Mouse (Mus musculus) CH12.LX (cell line): ENCODE data around the gene Srsf6. TPM values are rescaled to one million over a fixed set of nuclear protein-coding genes. Genes with fewer than 3 reads are reported as not detected.

ENCODE experiments used
- DNase-seq: peaks from one replicate; pipeline ENCODE4 v3.0.0-alpha.2; 2013; ENCODE audit errors: extremely low read depth
- H3K27ac ChIP-seq: 2 replicates; pipeline ENCODE4 v1.5.1; 2012; ENCODE audit warnings: low read depth, mild to moderate bottlenecking, control low read depth, moderate library complexity; ENCODE audit not compliant: insufficient read depth
- H3K27me3 ChIP-seq: replicated peaks from 2 replicates; pipeline ENCODE3; 2012; ENCODE audit warnings: inconsistent platforms
- H3K36me3 ChIP-seq, 2 experiments: replicated peaks in 1 of 2; 2 replicates each; pipeline versions ENCODE3 to v1.6.1; 2012; ENCODE audit warnings: inconsistent platforms in 1 of 2, low read length in 1 of 2, mild to moderate bottlenecking in 1 of 2, mixed read lengths in 1 of 2, moderate library complexity in 1 of 2; ENCODE audit not compliant: control insufficient read depth in 1 of 2, insufficient read depth in 1 of 2
- H3K4me1 ChIP-seq, 2 experiments: 2 replicates each; pipeline ENCODE4 v1.6.1; 2012; ENCODE audit warnings: inconsistent platforms in 1 of 2, moderate library complexity in 1 of 2; ENCODE audit not compliant: insufficient read depth in 2 of 2, control insufficient read depth in 1 of 2
- H3K4me2 ChIP-seq: 2 replicates; pipeline ENCODE4 v1.6.1; 2012; ENCODE audit warnings: low read depth, mild to moderate bottlenecking, control low read depth; ENCODE audit not compliant: poor library complexity, insufficient read depth, severe bottlenecking
- H3K4me3 ChIP-seq, 3 experiments: fragments of 150-350 bp in 1 of 3; sonication (generic) in 1 of 3; replicated peaks in 1 of 3; 2 replicates each; pipeline versions ENCODE3 to v1.5.1; 2011 to 2012; ENCODE audit warnings: low read depth in 2 of 3, low read length in 2 of 3, mild to moderate bottlenecking in 2 of 3, moderate library complexity in 2 of 3, control low read depth in 1 of 3, improper control_type of control experiment in 1 of 3, inconsistent platforms in 1 of 3, mixed read lengths in 1 of 3; ENCODE audit not compliant: poor library complexity in 1 of 3
- H3K79me2 ChIP-seq: replicated peaks from 2 replicates; pipeline ENCODE4 v1.6.1; 2012; ENCODE audit warnings: mild to moderate bottlenecking, moderate library complexity; ENCODE audit not compliant: control insufficient read depth, poor library complexity, insufficient read depth, severe bottlenecking; ENCODE audit errors: extremely low read depth
- H3K9ac ChIP-seq: 2 replicates; pipeline ENCODE4 v1.6.1; 2012; ENCODE audit warnings: low read depth, mild to moderate bottlenecking, control low read depth, moderate library complexity; ENCODE audit not compliant: insufficient read depth
- H3K9me3 ChIP-seq: replicated peaks from 2 replicates; pipeline ENCODE3; 2012; ENCODE audit warnings: low read length, inconsistent platforms, mixed read lengths
- BHLHE40 ChIP-seq: IDR thresholded peaks from 2 replicates; pipeline ENCODE4 v1.6.1; 2011; ENCODE audit warnings: mild to moderate bottlenecking, low read depth, low read length, improper control_type of control experiment
- CHD2 ChIP-seq: IDR thresholded peaks from 2 replicates; pipeline ENCODE4 v1.6.1; 2011; ENCODE audit warnings: low read length, improper control_type of control experiment
- CTCF ChIP-seq, 2 experiments: IDR thresholded peaks in 1 of 2; conservative IDR thresholded peaks in 1 of 2; 2 replicates each; pipeline ENCODE4 v1.5.1; 2011 to 2012; ENCODE audit warnings: low read depth in 2 of 2, low read length in 2 of 2, improper control_type of control experiment in 1 of 2, inconsistent platforms in 1 of 2, mild to moderate bottlenecking in 1 of 2, moderate library complexity in 1 of 2
- E2F4 ChIP-seq: IDR thresholded peaks from 2 replicates; pipeline ENCODE4 v1.6.1; 2011; ENCODE audit warnings: low read depth, low read length, improper control_type of control experiment; ENCODE audit not compliant: insufficient replicate concordance
- ELF1 ChIP-seq: IDR thresholded peaks from 2 replicates; pipeline ENCODE4 v1.6.1; 2014; ENCODE audit warnings: low read depth, mild to moderate bottlenecking, inconsistent platforms, low read length, improper control_type of control experiment
- EP300 ChIP-seq: IDR thresholded peaks from 2 replicates; pipeline ENCODE4 v1.6.1; 2011; ENCODE audit warnings: low read length, improper control_type of control experiment
- ETS1 ChIP-seq: conservative IDR thresholded peaks from 2 replicates; pipeline ENCODE4 v1.6.1; 2012; ENCODE audit warnings: low read depth, mild to moderate bottlenecking, inconsistent platforms, low read length, improper control_type of control experiment, moderate library complexity
- GABPA ChIP-seq: IDR thresholded peaks from 2 replicates; pipeline ENCODE4 v1.6.1; 2012; ENCODE audit warnings: low read depth, low read length, improper control_type of control experiment, inconsistent platforms; ENCODE audit not compliant: insufficient replicate concordance
- HCFC1 ChIP-seq: IDR thresholded peaks from 2 replicates; pipeline ENCODE4 v1.6.1; 2012; ENCODE audit warnings: low read depth, mild to moderate bottlenecking, inconsistent platforms, low read length, improper control_type of control experiment
- IRF4 ChIP-seq: IDR thresholded peaks from 2 replicates; pipeline ENCODE4 v1.6.1; 2014; ENCODE audit warnings: low read depth, mild to moderate bottlenecking, inconsistent platforms, low read length, improper control_type of control experiment
- JUN ChIP-seq: IDR thresholded peaks from 2 replicates; pipeline ENCODE4 v1.6.1; 2011; ENCODE audit warnings: low read depth, mild to moderate bottlenecking, low read length, improper control_type of control experiment, moderate library complexity; ENCODE audit not compliant: insufficient read depth
- JUND ChIP-seq: conservative IDR thresholded peaks from 2 replicates; pipeline ENCODE4 v1.6.1; 2011; ENCODE audit warnings: low read depth, low read length, improper control_type of control experiment
- KAT2A ChIP-seq: IDR thresholded peaks from 2 replicates; pipeline ENCODE4 v1.6.1; 2012; ENCODE audit warnings: low read length, improper control_type of control experiment, inconsistent platforms; ENCODE audit not compliant: insufficient replicate concordance
- MAFK ChIP-seq: IDR thresholded peaks from 2 replicates; pipeline ENCODE4 v1.6.1; 2011; ENCODE audit warnings: low read length, improper control_type of control experiment; ENCODE audit not compliant: insufficient replicate concordance
- MAX ChIP-seq: IDR thresholded peaks from 2 replicates; pipeline ENCODE4 v1.6.1; 2011; ENCODE audit warnings: low read length, improper control_type of control experiment
- MAZ ChIP-seq: IDR thresholded peaks from 2 replicates; pipeline ENCODE4 v1.6.1; 2012; ENCODE audit warnings: low read depth, mild to moderate bottlenecking, inconsistent platforms, low read length, improper control_type of control experiment, moderate library complexity
- MXI1 ChIP-seq: IDR thresholded peaks from 2 replicates; pipeline ENCODE4 v1.6.1; 2011; ENCODE audit warnings: mild to moderate bottlenecking, low read depth, low read length, improper control_type of control experiment
- MYC ChIP-seq: IDR thresholded peaks from 2 replicates; pipeline ENCODE4 v1.6.1; 2011; ENCODE audit warnings: low read depth, mild to moderate bottlenecking, improper control_type of control experiment, low read length
- NELFE ChIP-seq: IDR thresholded peaks from 2 replicates; pipeline ENCODE4 v1.6.1; 2011; ENCODE audit warnings: low read depth, low read length, improper control_type of control experiment
- PAX5 ChIP-seq: IDR thresholded peaks from 2 replicates; pipeline ENCODE4 v1.6.1; 2012; ENCODE audit warnings: low read length, inconsistent platforms, mixed read lengths
- POLR2A ChIP-seq: IDR thresholded peaks from 2 replicates; pipeline ENCODE4 v1.6.1; 2011; ENCODE audit warnings: low read depth, mild to moderate bottlenecking, improper control_type of control experiment, low read length
- POLR2AphosphoS2 ChIP-seq: IDR thresholded peaks from 2 replicates; pipeline ENCODE4 v1.6.1; 2011; ENCODE audit warnings: low read depth, low read length, improper control_type of control experiment
- RAD21 ChIP-seq: IDR thresholded peaks from 2 replicates; pipeline ENCODE4 v1.6.1; 2011; ENCODE audit warnings: low read depth, mild to moderate bottlenecking, low read length, improper control_type of control experiment, moderate library complexity
- SIN3A ChIP-seq: IDR thresholded peaks from 2 replicates; pipeline ENCODE4 v1.6.1; 2012; ENCODE audit warnings: low read length, improper control_type of control experiment, inconsistent platforms
- SMC3 ChIP-seq: IDR thresholded peaks from 2 replicates; pipeline ENCODE4 v1.6.1; 2011; ENCODE audit warnings: low read depth, low read length, improper control_type of control experiment
- TBP ChIP-seq: conservative IDR thresholded peaks from 2 replicates; pipeline ENCODE4 v1.6.1; 2011; ENCODE audit warnings: low read depth, low read length, improper control_type of control experiment
- TCF12 ChIP-seq: IDR thresholded peaks from 2 replicates; pipeline ENCODE4 v1.6.1; 2014; ENCODE audit warnings: low read depth, mild to moderate bottlenecking, inconsistent platforms, low read length, improper control_type of control experiment
- UBTF ChIP-seq: IDR thresholded peaks from 2 replicates; pipeline ENCODE4 v1.6.1; 2012; ENCODE audit warnings: low read depth, mild to moderate bottlenecking, inconsistent platforms, low read length, improper control_type of control experiment, moderate library complexity
- USF2 ChIP-seq: conservative IDR thresholded peaks from 2 replicates; pipeline ENCODE4 v1.6.1; 2011; ENCODE audit warnings: low read depth, low read length, improper control_type of control experiment
- ZC3H11A ChIP-seq: IDR thresholded peaks from 2 replicates; pipeline ENCODE4 v1.6.1; 2012; ENCODE audit warnings: low read depth, mild to moderate bottlenecking, inconsistent platforms, low read length, improper control_type of control experiment
- ZKSCAN1 ChIP-seq: IDR thresholded peaks from 2 replicates; pipeline ENCODE4 v1.6.1; 2012; ENCODE audit warnings: low read depth, inconsistent platforms, low read length, improper control_type of control experiment, borderline replicate concordance
- ZMIZ1 ChIP-seq: IDR thresholded peaks from 2 replicates; pipeline ENCODE4 v1.6.1; 2012; ENCODE audit warnings: low read depth, mild to moderate bottlenecking, inconsistent platforms, low read length, improper control_type of control experiment
- ZNF384 ChIP-seq: IDR thresholded peaks from 2 replicates; pipeline ENCODE4 v1.6.1; 2012; ENCODE audit warnings: low read depth, low read length, improper control_type of control experiment, inconsistent platforms
- dilution Hi-C: fragments of 300-500 bp; cut with MboI; formaldehyde crosslinking; loops from 2 replicates; pipeline ENCODE4 v1.14.3; 2020; ENCODE audit warnings: low sequenced_read_pairs; ENCODE audit not compliant: extremely low pct_unique_long_range_greater_than_20kb, extremely low pct_ligation_motif_present
- in situ Hi-C: fragments of 300-500 bp; cut with MboI; formaldehyde crosslinking; loops from 3 replicates; pipeline ENCODE4 v1.14.3; 2019; ENCODE audit warnings: low sequenced_read_pairs, low pct_ligation_motif_present, low pct_unique_long_range_greater_than_20kb, mixed read lengths
- polyA plus RNA-seq: library from polyadenylated mRNA; unstranded; fragments of >175 nt; gene quantifications from 2 replicates; pipeline ENCODE4 v1.2.1, GENCODE M21; 2012; ENCODE audit warnings: low read depth; ENCODE audit not compliant: insufficient read length
- total RNA-seq, 2 experiments: library from RNA; depleted of rRNA; stranded (reverse); fragments of 300-350 nt in 1 of 2; fragments of >200 nt in 1 of 2; gene quantifications; 2 replicates each; pipeline ENCODE4 v1.2.3; 2012 to 2014

Srsf6 gene
- total and polyA plus RNA-seq, 3 experiments: 96.3 to 227 (median 204) TPM

DNA sequence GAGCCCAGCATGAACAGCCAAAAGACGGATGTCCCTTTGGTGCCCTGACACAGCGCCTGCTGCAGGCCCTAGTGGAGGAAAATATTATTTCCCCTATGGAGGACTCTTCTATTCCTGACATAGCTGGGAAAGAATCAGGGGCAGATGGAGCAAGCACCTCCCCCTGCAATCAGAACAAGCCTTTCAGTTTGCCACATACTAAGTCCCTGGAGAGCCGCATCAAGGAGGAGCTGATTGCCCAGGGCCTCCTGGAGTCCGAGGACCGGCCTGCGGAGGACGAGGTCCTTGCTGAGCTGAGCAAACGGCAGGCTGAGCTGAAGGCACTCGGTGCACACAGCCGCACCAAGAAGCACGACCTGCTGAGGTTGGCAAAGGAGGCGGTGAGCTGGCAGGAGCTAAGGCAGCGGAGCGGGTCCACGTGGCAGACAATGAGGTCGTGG lies 23.3 kb upstream of the Srsf6 start:
- H3K4me1 ChIP-seq: no peaks in the 10 kb centered on the region
- no peak for DNase-seq
- in situ Hi-C loops: no loop called here
- no peaks in the 10 kb centered on the region for H3K36me3 ChIP-seq
- no peak overlapping the region for H3K4me3 ChIP-seq
- H3K9me3 ChIP-seq: no peaks in the 10 kb centered on the region
- no peak overlapping the region for H3K4me2 ChIP-seq
- TF ChIP-seq RAD21: no peak
- TF ChIP-seq IRF4: no peak
- TF ChIP-seq BHLHE40: no peak
- TF ChIP-seq ETS1: no peak
- TF ChIP-seq NELFE: no peak
- TF ChIP-seq MYC: no peak
- TF ChIP-seq KAT2A: no peak
- no peak for TF ChIP-seq ZMIZ1
- TF ChIP-seq MAX: no peak
- TF ChIP-seq TBP: no peak
- TF ChIP-seq JUN: no peak
- no peak for TF ChIP-seq MAZ
- no peak for TF ChIP-seq POLR2A
- no peak for TF ChIP-seq ZNF384
- no peak for TF ChIP-seq GABPA
- no peak for TF ChIP-seq ELF1
- no peak for TF ChIP-seq POLR2AphosphoS2
- no peak for TF ChIP-seq SIN3A
- TF ChIP-seq CHD2: no peak
- no peak for TF ChIP-seq SMC3
- H3K27me3 ChIP-seq: peaks cover 85% of the 10 kb centered on the region
- no peaks in the 10 kb centered on the region for H3K79me2 ChIP-seq
- H3K9ac ChIP-seq: no peak overlapping the region
- dilution Hi-C loops: no loop called here
- no peak overlapping the region for H3K27ac ChIP-seq

DNA sequence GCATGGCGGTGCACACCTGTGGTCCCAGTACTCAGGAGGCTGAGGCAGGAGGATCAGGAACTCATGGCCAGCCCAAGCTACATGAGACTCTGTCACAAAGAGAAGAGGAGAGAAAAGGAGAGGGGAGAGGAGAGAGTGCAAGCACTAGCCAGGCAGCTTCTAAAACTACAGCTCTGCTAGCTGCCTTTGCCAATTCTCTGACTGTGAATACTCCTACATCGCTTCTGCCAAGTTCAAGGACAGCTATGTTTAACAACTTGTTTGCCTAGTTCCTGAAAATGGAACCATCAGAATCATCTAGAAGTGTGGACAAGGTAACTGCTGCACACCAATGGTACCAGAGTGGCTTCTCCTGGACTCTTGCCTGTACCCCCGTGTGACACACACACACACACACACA lies 17.3 kb upstream of the Srsf6 start:
- dilution Hi-C loops (no loop called here), in situ Hi-C loops (no loop called here)
- TF ChIP-seq E2F4: no peak
- no peak for TF ChIP-seq JUND
- TF ChIP-seq CTCF (conservative IDR thresholded peaks at IDR 0.05 in 1 of 2, IDR thresholded peaks at IDR 0.05 in 1 of 2; ENCODE audit: low read depth in 2 of 2, low read length in 2 of 2): no peak
- TF ChIP-seq POLR2A: no peak
- TF ChIP-seq HCFC1: no peak
- no peak for TF ChIP-seq MXI1
- TF ChIP-seq ZKSCAN1: no peak
- no peak for TF ChIP-seq USF2
- TF ChIP-seq KAT2A: no peak
- TF ChIP-seq EP300: no peak
- no peak for TF ChIP-seq ETS1
- TF ChIP-seq ZC3H11A: no peak
- no peak for TF ChIP-seq PAX5
- TF ChIP-seq MAX: no peak
- TF ChIP-seq TCF12: no peak
- TF ChIP-seq MAFK: no peak
- TF ChIP-seq UBTF: no peak
- no peaks in the 10 kb centered on the region for H3K79me2 ChIP-seq
- peaks cover 3% of the 10 kb centered on the region for H3K9me3 ChIP-seq
- DNase-seq: no peak
- H3K36me3 ChIP-seq: no peaks in the 10 kb centered on the region
- no peak overlapping the region for H3K4me3 ChIP-seq
- no peak overlapping the region for H3K4me2 ChIP-seq
- no peaks in the 10 kb centered on the region for H3K4me1 ChIP-seq
- no peak overlapping the region for H3K9ac ChIP-seq
- H3K27me3 ChIP-seq: peaks cover 89% of the 10 kb centered on the region
- H3K27ac ChIP-seq: no peak overlapping the region
